Mouse (Mus musculus) brown adipose tissue, adult 24 weeks (tissue): ENCODE data around the gene Cfap77. TPM values are rescaled to one million over a fixed set of nuclear protein-coding genes. Genes with fewer than 3 reads are reported as not detected.

Source experiments
- H3K27ac ChIP-seq: fragments of 200-500 bp; replicated peaks from 2 replicates; pipeline ENCODE4 v1.5.1; 2012; ENCODE audit warnings: low read depth, mild to moderate bottlenecking, low read length
- H3K4me1 ChIP-seq: fragments of 200-500 bp; 2 replicates; pipeline ENCODE4 v1.6.1; 2012; ENCODE audit warnings: low read length, mixed read lengths; ENCODE audit not compliant: control insufficient read depth, insufficient read depth, insufficient read length
- H3K4me3 ChIP-seq: fragments of 200-500 bp; 2 replicates; pipeline ENCODE4 v1.5.1; 2012; ENCODE audit warnings: low read depth, mild to moderate bottlenecking, low read length, moderate library complexity; ENCODE audit not compliant: insufficient read depth
- polyA plus RNA-seq: library from polyadenylated mRNA; stranded (reverse); fragments of >200 nt; gene quantifications from 2 replicates; pipeline ENCODE4 v1.2.4, GENCODE M21; 2012; ENCODE audit not compliant: missing spikeins, insufficient read depth, insufficient read length

Gene Cfap77
- polyA plus RNA-seq, 1 experiment, result not detected

GRCm38 (mm10) chr2:28988781-28989180 lies 66.1 kb downstream of the Cfap77 start:
- Histone ChIP-seq H3K4me1 (no peaks in the 10 kb centered on the region), H3K4me3 (no peak overlapping the region), H3K27ac (no peak overlapping the region)

- Histone ChIP-seq H3K4me3 (no peak overlapping the region), H3K27ac (no peak overlapping the region)
Measured at GRCm38 (mm10) chr2:28980080-28980910, 74.6 kb downstream of the Cfap77 start.

GRCm38 (mm10) chr2:28978461-28978860 lies 76.4 kb downstream of the Cfap77 start:
- Histone ChIP-seq H3K4me3 (no peak overlapping the region), H3K4me1 (no peaks in the 10 kb centered on the region), H3K27ac (no peak overlapping the region)

More at GRCm38 (mm10) chr2:28980080-28980910, 74.6 kb downstream of the Cfap77 start:
- no peaks in the 10 kb centered on the region for H3K4me1 ChIP-seq

- Histone ChIP-seq H3K27ac (no peak overlapping the region), H3K4me3 (no peak overlapping the region), H3K4me1 (no peaks in the 10 kb centered on the region)
Measured at GRCm38 (mm10) chr2:28976635-28977034, 78.2 kb downstream of the Cfap77 start.

GRCm38 (mm10) chr2:28975604-28976003 lies 79.3 kb downstream of the Cfap77 start:
- Histone ChIP-seq H3K27ac (no peak overlapping the region), H3K4me3 (no peak overlapping the region), H3K4me1 (no peaks in the 10 kb centered on the region)

- no peaks in the 10 kb centered on the region for H3K4me1 ChIP-seq
- H3K27ac ChIP-seq, result no peak overlapping the region
- no peak overlapping the region for H3K4me3 ChIP-seq
Measured at GRCm38 (mm10) chr2:28974520-28974919, 80.3 kb downstream of the Cfap77 start.

GRCm38 (mm10) chr2:28973832-28974450 lies 80.9 kb downstream of the Cfap77 start:
- H3K4me1 ChIP-seq, result no peaks in the 10 kb centered on the region
- no peak overlapping the region for H3K4me3 ChIP-seq
- no peak overlapping the region for H3K27ac ChIP-seq

GRCm38 (mm10) chr2:28970424-28970823 lies 84.4 kb downstream of the Cfap77 start:
- Histone ChIP-seq H3K4me3 (no peak overlapping the region), H3K4me1 (no peaks in the 10 kb centered on the region), H3K27ac (no peak overlapping the region)

GRCm38 (mm10) chr2:28968278-28968677 lies 86.6 kb downstream of the Cfap77 start:
- Histone ChIP-seq H3K4me3 (no peak overlapping the region), H3K4me1 (no peaks in the 10 kb centered on the region), H3K27ac (no peak overlapping the region)

GRCm38 (mm10) chr2:28966151-28966795 lies 88.6 kb downstream of the Cfap77 start:
- no peak overlapping the region for H3K27ac ChIP-seq
- H3K4me3 ChIP-seq, result no peak overlapping the region
- no peaks in the 10 kb centered on the region for H3K4me1 ChIP-seq

- no peak overlapping the region for H3K4me3 ChIP-seq
- H3K27ac ChIP-seq, result no peak overlapping the region
- no peaks in the 10 kb centered on the region for H3K4me1 ChIP-seq
Measured at GRCm38 (mm10) chr2:28963565-28963964, 91.3 kb downstream of the Cfap77 start.

- Histone ChIP-seq H3K27ac (no peak overlapping the region), H3K4me3 (no peak overlapping the region), H3K4me1 (no peaks in the 10 kb centered on the region)
Measured at GRCm38 (mm10) chr2:28961636-28962035, 93.2 kb downstream of the Cfap77 start.

- H3K4me1 ChIP-seq, result no peaks in the 10 kb centered on the region
- no peak overlapping the region for H3K4me3 ChIP-seq
- no peak overlapping the region for H3K27ac ChIP-seq
Measured at GRCm38 (mm10) chr2:28961024-28961585, 93.8 kb downstream of the Cfap77 start.

GRCm38 (mm10) chr2:28956874-28957273 lies 98.0 kb downstream of the Cfap77 start:
- Histone ChIP-seq H3K4me1 (no peaks in the 10 kb centered on the region), H3K27ac (no peak overlapping the region), H3K4me3 (no peak overlapping the region)

GRCm38 (mm10) chr2:28954595-28954994 lies 100.3 kb downstream of the Cfap77 start:
- no peaks in the 10 kb centered on the region for H3K4me1 ChIP-seq
- H3K27ac ChIP-seq, result no peak overlapping the region
- H3K4me3 ChIP-seq, result no peak overlapping the region
